Mouse (Mus musculus): ENCODE measurements at regions not wholly inside any gene's neighbourhood (a gene's known extent, or its start where the extent isn't known, plus 50 kb on each side); places are given as distances from the start of the nearest gene placed in this dataset.

GRCm38 (mm10) chr4:56262589-56262988, 477.3 kb upstream of the Gm26657 start:
- no peak for TF ChIP-seq POLR2A (IDR thresholded peaks at IDR 0.05; ENCODE audit: borderline replicate concordance, extremely low read depth, insufficient read depth, insufficient read length, poor library complexity, severe bottlenecking)
- no peak for TF ChIP-seq CTCF (IDR thresholded peaks at IDR 0.05; ENCODE audit: borderline replicate concordance, extremely low read depth, insufficient read depth, insufficient read length)

Measured in brain, embryonic 14.5 days (tissue).